Mouse (Mus musculus): Measurements from ENCODE around the gene Grm4. TPM values are rescaled to one million over a fixed set of nuclear protein-coding genes. Genes with fewer than 3 reads are reported as not detected.

The Grm4 gene
- total and polyA plus RNA-seq, 3 experiments: 0.06 TPM; not detected in 2

- no peak for DNase-seq (ENCODE audit: low read depth, low spot score)
- no peak overlapping the region for H3K4me3 ChIP-seq (ENCODE audit: control insufficient read depth in 1 of 2, insufficient read depth in 1 of 2, low read depth in 2 of 2, low read length in 2 of 2)
- H3K36me3 ChIP-seq (ENCODE audit: control insufficient read depth in 1 of 2, insufficient read depth in 2 of 2, low read length in 2 of 2): no peaks in the 10 kb centered on the region
- H3K4me1 ChIP-seq (ENCODE audit: control insufficient read depth in 1 of 2, insufficient read depth in 2 of 2, low read length in 2 of 2): no peaks in the 10 kb centered on the region
- H3K9me3 ChIP-seq (replicated peaks; ENCODE audit: insufficient read depth, low read length): no peaks in the 10 kb centered on the region
- no peaks in the 10 kb centered on the region for H3K79me2 ChIP-seq (ENCODE audit: control insufficient read depth, insufficient read depth, low read length, poor library complexity)
- no peak overlapping the region for H3K27ac ChIP-seq (ENCODE audit: control insufficient read depth, low read depth, low read length)
- TF ChIP-seq NRF1 (IDR thresholded peaks at IDR 0.05; ENCODE audit: insufficient read depth, low read depth, low read length, poor library complexity, severe bottlenecking) (no peak), ETS1 (IDR thresholded peaks at IDR 0.05; ENCODE audit: low read depth, low read length) (no peak), CTCF (IDR thresholded peaks at IDR 0.05 in 2 of 3, conservative IDR thresholded peaks at IDR 0.05 in 1 of 3; ENCODE audit: control insufficient read depth in 1 of 3, insufficient read depth in 1 of 3, low read depth in 2 of 3, low read length in 3 of 3, poor library complexity in 1 of 3, severe bottlenecking in 1 of 3) (no peak), EP300 (IDR thresholded peaks at IDR 0.05; ENCODE audit: low read depth in 1 of 2, low read length in 2 of 2) (no peak), CHD2 (IDR thresholded peaks at IDR 0.05; ENCODE audit: low read length) (no peak), MXI1 (IDR thresholded peaks at IDR 0.05; ENCODE audit: low read depth, low read length) (no peak), JUND (IDR thresholded peaks at IDR 0.05; ENCODE audit: low read depth, low read length) (no peak), MAFK (IDR thresholded peaks at IDR 0.05; ENCODE audit: borderline replicate concordance, low read depth, low read length) (no peak), BHLHE40 (IDR thresholded peaks at IDR 0.05; ENCODE audit: borderline replicate concordance, low read depth, low read length) (no peak), MAX (IDR thresholded peaks at IDR 0.05; ENCODE audit: low read length) (no peak), MEF2A (IDR thresholded peaks at IDR 0.05; ENCODE audit: extremely low read depth, insufficient replicate concordance, low read depth, low read length, poor library complexity, severe bottlenecking) (no peak), RAD21 (IDR thresholded peaks at IDR 0.05; ENCODE audit: low read depth, low read length) (no peak), UBTF (IDR thresholded peaks at IDR 0.05; ENCODE audit: borderline replicate concordance, insufficient read depth, low read depth, low read length) (no peak), TBP (IDR thresholded peaks at IDR 0.05; ENCODE audit: low read depth, low read length) (no peak), ZKSCAN1 (IDR thresholded peaks at IDR 0.05; ENCODE audit: low read depth, low read length) (no peak), USF2 (IDR thresholded peaks at IDR 0.05; ENCODE audit: borderline replicate concordance in 1 of 2, insufficient read depth in 1 of 2, low read depth in 1 of 2, low read length in 2 of 2) (no peak)
- peaks cover 0 to 1% of the 10 kb centered on the region in 2 experiments; a peak in 1 of 4 replicates for H3K27me3 ChIP-seq (ENCODE audit: control insufficient read depth in 1 of 2, insufficient read depth in 2 of 2, low read length in 2 of 2)
- no peak overlapping the region for H3K9ac ChIP-seq (ENCODE audit: control insufficient read depth, low read depth, low read length, poor library complexity, severe bottlenecking)
Measured at GRCm38 (mm10) chr17:27429757-27430156, 91.4 kb downstream of the Grm4 start.

GRCm38 (mm10) chr17:27425016-27425415 is 96.2 kb downstream of the Grm4 start:
- Histone ChIP-seq H3K27ac (ENCODE audit: control insufficient read depth, low read depth, low read length) (no peak overlapping the region), H3K9me3 (replicated peaks; ENCODE audit: insufficient read depth, low read length) (no peaks in the 10 kb centered on the region), H3K27me3 (ENCODE audit: control insufficient read depth in 1 of 2, insufficient read depth in 2 of 2, low read length in 2 of 2) (peaks cover 0 to 1% of the 10 kb centered on the region in 2 experiments; a peak in 1 of 4 replicates), H3K9ac (ENCODE audit: control insufficient read depth, low read depth, low read length, poor library complexity, severe bottlenecking) (no peak overlapping the region), H3K4me1 (ENCODE audit: control insufficient read depth in 1 of 2, insufficient read depth in 2 of 2, low read length in 2 of 2) (no peaks in the 10 kb centered on the region), H3K36me3 (ENCODE audit: control insufficient read depth in 1 of 2, insufficient read depth in 2 of 2, low read length in 2 of 2) (no peaks in the 10 kb centered on the region), H3K79me2 (ENCODE audit: control insufficient read depth, insufficient read depth, low read length, poor library complexity) (no peaks in the 10 kb centered on the region), H3K4me3 (ENCODE audit: control insufficient read depth in 1 of 2, insufficient read depth in 1 of 2, low read depth in 2 of 2, low read length in 2 of 2) (no peak overlapping the region)
- no peak for DNase-seq (ENCODE audit: low read depth, low spot score)
- TF ChIP-seq GABPA (IDR thresholded peaks at IDR 0.05; ENCODE audit: low read depth, low read length): no peak
- TF ChIP-seq SIN3A (IDR thresholded peaks at IDR 0.05; ENCODE audit: low read length): no peak
- no peak for TF ChIP-seq ZNF384 (IDR thresholded peaks at IDR 0.05; ENCODE audit: low read depth, low read length)
- no peak for TF ChIP-seq KAT2A (conservative IDR thresholded peaks at IDR 0.05; ENCODE audit: low read depth, low read length)
- TF ChIP-seq POLR2A (IDR thresholded peaks at IDR 0.05; ENCODE audit: control insufficient read depth in 1 of 2, insufficient read depth in 1 of 2, low read depth in 1 of 2, low read length in 2 of 2, poor library complexity in 1 of 2): no peak
- no peak for TF ChIP-seq GATA1 (IDR thresholded peaks at IDR 0.05; ENCODE audit: low read depth, low read length)
- TF ChIP-seq ELF1 (IDR thresholded peaks at IDR 0.05; ENCODE audit: low read depth, low read length): no peak
- TF ChIP-seq TAL1 (IDR thresholded peaks at IDR 0.05; ENCODE audit: low read length): no peak
- TF ChIP-seq E2F4 (IDR thresholded peaks at IDR 0.05; ENCODE audit: borderline replicate concordance, low read depth, low read length): no peak
- no peak for TF ChIP-seq CHD2 (IDR thresholded peaks at IDR 0.05; ENCODE audit: low read length)
- TF ChIP-seq MAFK (IDR thresholded peaks at IDR 0.05; ENCODE audit: borderline replicate concordance, low read depth, low read length): no peak
- TF ChIP-seq USF2 (IDR thresholded peaks at IDR 0.05; ENCODE audit: borderline replicate concordance in 1 of 2, insufficient read depth in 1 of 2, low read depth in 1 of 2, low read length in 2 of 2): no peak
- TF ChIP-seq MYC (IDR thresholded peaks at IDR 0.05; ENCODE audit: low read depth, low read length): no peak
- TF ChIP-seq NRF1 (IDR thresholded peaks at IDR 0.05; ENCODE audit: insufficient read depth, low read depth, low read length, poor library complexity, severe bottlenecking): no peak
- no peak for TF ChIP-seq NELFE (IDR thresholded peaks at IDR 0.05; ENCODE audit: low read depth, low read length)
- TF ChIP-seq CHD1 (IDR thresholded peaks at IDR 0.05; ENCODE audit: low read depth, low read length): no peak
